Mouse (Mus musculus): ENCODE data around the gene Saxo2. TPM values are rescaled to one million over a fixed set of nuclear protein-coding genes. Genes with fewer than 3 reads are reported as not detected.

The Saxo2 gene
- polyA plus RNA-seq, 1 experiment from 2014 or later: 8.0 TPM

DNA sequence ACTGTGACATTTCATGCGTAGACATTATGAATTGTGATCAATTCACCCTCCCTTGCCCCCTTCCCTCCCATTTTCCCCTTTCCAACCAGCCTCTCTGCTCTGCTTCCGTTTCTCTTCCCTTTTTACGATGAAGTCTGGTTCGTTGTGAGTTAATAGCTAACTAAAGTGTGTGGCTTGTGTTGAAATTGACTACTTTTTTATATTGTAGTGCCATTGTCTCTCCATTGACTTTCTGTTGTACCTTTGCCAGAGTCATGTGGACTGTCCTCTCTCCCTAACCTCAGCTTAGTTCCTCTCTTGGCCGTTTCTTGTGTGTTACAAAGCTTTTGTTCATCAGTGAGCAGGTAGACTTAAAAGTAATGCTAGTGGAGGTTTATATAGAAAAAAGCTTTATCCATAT is 27.7 kb upstream of the Saxo2 start:
- no peaks in the 10 kb centered on the region for H3K9me3 ChIP-seq (replicated peaks; ENCODE audit: low read length)
- no peaks in the 10 kb centered on the region for H3K27me3 ChIP-seq (ENCODE audit: insufficient read depth, low read length)
- no peak for DNase-seq (ENCODE audit: low spot score)
- H3K9ac ChIP-seq (ENCODE audit: low read depth, low read length): no peak overlapping the region
- no peak overlapping the region for H3K4me3 ChIP-seq (replicated peaks; ENCODE audit: low read depth, low read length)
- no peak for TF ChIP-seq CTCF (IDR thresholded peaks at IDR 0.05; ENCODE audit: low read depth)
- no peak for ATAC-seq (replicated peaks; ENCODE audit: low FRiP score, low read depth)
- H3K36me3 ChIP-seq (ENCODE audit: insufficient read depth, low read length): peaks cover 9% of the 10 kb centered on the region; the same call in 1 of the 2 replicates
- H3K27ac ChIP-seq: no peak overlapping the region
- H3K4me2 ChIP-seq (ENCODE audit: low read length): no peak overlapping the region
- no peaks in the 10 kb centered on the region for H3K4me1 ChIP-seq (replicated peaks; ENCODE audit: insufficient read depth, low read length)
- 63% methylated on average over 5 of the region's 5 CpGs for WGBS

DNA sequence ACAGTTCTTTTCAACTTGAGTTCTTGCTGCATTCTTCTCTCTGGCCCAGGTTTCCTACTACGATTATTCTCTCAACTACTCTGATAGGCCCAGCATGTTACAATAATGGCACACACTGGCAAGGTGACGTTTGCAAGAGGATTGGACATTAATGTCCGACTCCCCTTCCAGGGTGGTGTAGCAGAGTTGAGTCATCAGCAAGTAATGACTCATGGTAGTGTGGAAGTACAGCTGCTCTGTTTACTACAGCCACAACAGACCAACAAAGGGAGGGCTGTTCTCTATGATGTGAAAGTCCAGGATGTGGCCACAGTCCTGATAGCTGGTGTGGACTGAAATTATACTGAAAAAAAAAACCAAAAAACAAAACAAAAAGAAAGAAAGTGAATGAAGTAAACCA is 16.3 kb upstream of the Saxo2 start:
- Histone ChIP-seq H3K27me3 (ENCODE audit: insufficient read depth, low read length) (no peaks in the 10 kb centered on the region), H3K27ac (no peak overlapping the region), H3K4me2 (ENCODE audit: low read length) (no peak overlapping the region), H3K9ac (ENCODE audit: low read depth, low read length) (no peak overlapping the region), H3K36me3 (ENCODE audit: insufficient read depth, low read length) (peaks cover 19% of the 10 kb centered on the region), H3K4me1 (replicated peaks; ENCODE audit: insufficient read depth, low read length) (no peaks in the 10 kb centered on the region), H3K4me3 (replicated peaks; ENCODE audit: low read depth, low read length) (no peak overlapping the region), H3K9me3 (replicated peaks; ENCODE audit: low read length) (no peaks in the 10 kb centered on the region)
- WGBS: 81% methylated on average over 3 of the region's 3 CpGs
- no peak for ATAC-seq (replicated peaks; ENCODE audit: low FRiP score, low read depth)
- TF ChIP-seq CTCF (IDR thresholded peaks at IDR 0.05; ENCODE audit: low read depth): no peak
- no peak for DNase-seq (ENCODE audit: low spot score)

DNA sequence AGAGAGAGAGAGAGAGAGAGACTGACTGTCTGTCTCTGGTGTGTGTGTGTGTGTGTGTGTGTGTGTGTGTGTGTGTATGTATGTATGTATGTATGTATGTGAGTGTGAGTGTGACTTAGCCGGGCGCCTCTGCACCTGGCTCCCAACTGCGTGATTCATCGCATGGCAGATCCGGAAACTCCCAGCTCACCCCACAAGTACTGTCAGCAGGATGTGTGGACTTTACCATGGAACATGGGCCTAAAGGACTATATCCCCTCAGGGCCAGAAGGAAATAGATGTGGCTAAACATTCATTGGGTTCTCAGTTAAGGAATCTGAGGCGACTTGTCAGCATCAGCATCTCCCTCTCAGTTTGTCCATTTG is 735 bp upstream of the Saxo2 start:
- WGBS: 9% methylated on average over 6 of the region's 6 CpGs
- Histone ChIP-seq H3K4me3 (replicated peaks; ENCODE audit: low read depth, low read length) (peak overlapping the region; percentile 78), H3K4me2 (ENCODE audit: low read length) (peak overlapping the region; percentile 73), H3K9ac (ENCODE audit: low read depth, low read length) (peak overlapping the region; percentile 66), H3K36me3 (ENCODE audit: insufficient read depth, low read length) (no peaks in the 10 kb centered on the region), H3K27ac (no peak overlapping the region), H3K4me1 (replicated peaks; ENCODE audit: insufficient read depth, low read length) (no peaks in the 10 kb centered on the region), H3K9me3 (replicated peaks; ENCODE audit: low read length) (no peaks in the 10 kb centered on the region), H3K27me3 (ENCODE audit: insufficient read depth, low read length) (no peaks in the 10 kb centered on the region)
- TF ChIP-seq CTCF (IDR thresholded peaks at IDR 0.05; ENCODE audit: low read depth): no peak
- ATAC-seq (replicated peaks; ENCODE audit: low FRiP score, low read depth) (peak; percentile 21; the same call in 1 of the 2 replicates), DNase-seq (ENCODE audit: low spot score) (peak; percentile 27)

DNA sequence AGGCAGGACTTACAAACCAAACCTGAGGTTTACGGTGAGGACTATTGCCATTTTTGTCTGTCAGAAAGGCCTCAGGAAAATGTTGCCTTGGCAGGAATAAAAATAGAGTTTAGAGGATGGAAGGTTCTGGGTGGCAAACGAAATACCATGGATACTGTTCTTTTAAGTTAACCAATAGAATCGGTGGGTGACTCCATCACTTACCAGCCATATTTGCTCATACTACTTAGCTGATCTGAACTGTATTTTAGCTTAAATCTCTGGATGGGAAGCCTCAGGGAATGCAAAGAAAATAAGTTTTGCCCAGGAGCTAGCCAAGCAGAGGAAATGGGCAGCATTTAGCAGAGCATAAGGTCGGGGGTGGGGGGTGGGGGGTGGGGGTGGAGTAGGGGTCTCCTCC is 419 bp downstream of the Saxo2 start:
- Histone ChIP-seq H3K9ac (ENCODE audit: low read depth, low read length) (peak overlapping the region; percentile 66), H3K36me3 (ENCODE audit: insufficient read depth, low read length) (no peaks in the 10 kb centered on the region), H3K4me1 (replicated peaks; ENCODE audit: insufficient read depth, low read length) (no peaks in the 10 kb centered on the region), H3K27me3 (ENCODE audit: insufficient read depth, low read length) (no peaks in the 10 kb centered on the region), H3K4me2 (ENCODE audit: low read length) (peak overlapping the region; percentile 73), H3K9me3 (replicated peaks; ENCODE audit: low read length) (no peaks in the 10 kb centered on the region), H3K27ac (no peak overlapping the region), H3K4me3 (replicated peaks; ENCODE audit: low read depth, low read length) (peak overlapping the region; percentile 78)
- no peak for TF ChIP-seq CTCF (IDR thresholded peaks at IDR 0.05; ENCODE audit: low read depth)
- ATAC-seq (replicated peaks; ENCODE audit: low FRiP score, low read depth) (no peak), DNase-seq (ENCODE audit: low spot score) (no peak)
- 31% methylated on average over 4 of the region's 4 CpGs for WGBS

DNA sequence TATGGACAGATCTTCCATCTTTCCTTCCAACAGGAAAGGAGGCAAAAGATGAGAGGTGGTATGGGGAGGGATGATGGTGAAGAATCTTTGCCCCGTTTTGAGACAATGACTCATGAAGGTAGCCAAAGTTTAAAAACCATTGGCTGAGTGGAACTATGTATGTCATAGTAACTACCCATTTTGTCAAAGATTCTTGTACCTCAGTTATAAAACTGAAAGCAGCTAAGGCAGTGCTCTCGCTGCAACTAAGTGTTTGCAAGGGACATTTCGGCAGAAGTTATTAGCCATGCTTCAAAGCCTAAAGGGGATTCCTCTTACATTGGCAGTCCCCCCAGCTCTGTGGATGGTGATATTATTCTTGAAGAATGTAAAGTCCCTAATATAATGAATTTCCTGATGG is 1.1 kb downstream of the Saxo2 start:
- DNase-seq (ENCODE audit: low spot score): no peak
- Histone ChIP-seq H3K36me3 (ENCODE audit: insufficient read depth, low read length) (no peaks in the 10 kb centered on the region), H3K4me2 (ENCODE audit: low read length) (no peak overlapping the region), H3K4me1 (replicated peaks; ENCODE audit: insufficient read depth, low read length) (no peaks in the 10 kb centered on the region), H3K9ac (ENCODE audit: low read depth, low read length) (no peak overlapping the region), H3K9me3 (replicated peaks; ENCODE audit: low read length) (no peaks in the 10 kb centered on the region), H3K27me3 (ENCODE audit: insufficient read depth, low read length) (no peaks in the 10 kb centered on the region), H3K27ac (no peak overlapping the region), H3K4me3 (replicated peaks; ENCODE audit: low read depth, low read length) (no peak overlapping the region)
- 88% methylated on average over 3 of the region's 3 CpGs for WGBS
- ATAC-seq (replicated peaks; ENCODE audit: low FRiP score, low read depth): no peak
- TF ChIP-seq CTCF (IDR thresholded peaks at IDR 0.05; ENCODE audit: low read depth): no peak

DNA sequence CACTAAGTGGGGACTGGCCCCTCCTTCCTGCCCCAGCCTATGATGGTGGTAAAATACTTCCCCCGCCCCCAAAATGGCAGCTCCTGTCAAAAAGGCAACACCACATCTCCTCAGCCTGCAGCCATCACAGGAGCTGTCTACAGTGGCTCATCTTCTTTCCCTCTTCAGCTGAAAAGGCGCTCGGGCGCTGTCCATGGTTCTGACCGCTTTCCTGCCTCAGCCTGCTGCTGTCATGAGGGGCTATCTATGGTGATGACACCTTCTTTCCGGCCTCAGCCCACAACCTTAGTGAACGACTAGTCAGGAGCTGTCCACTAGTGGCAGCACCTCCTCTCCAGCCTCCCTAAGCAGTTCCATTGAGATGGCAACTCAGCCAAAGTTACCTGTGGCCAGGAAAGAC is 23.0 kb downstream of the Saxo2 start:
- Histone ChIP-seq H3K4me3 (replicated peaks; ENCODE audit: low read depth, low read length) (no peak overlapping the region), H3K9ac (ENCODE audit: low read depth, low read length) (no peak overlapping the region), H3K27me3 (ENCODE audit: insufficient read depth, low read length) (no peaks in the 10 kb centered on the region), H3K36me3 (ENCODE audit: insufficient read depth, low read length) (no peaks in the 10 kb centered on the region), H3K4me1 (replicated peaks; ENCODE audit: insufficient read depth, low read length) (no peaks in the 10 kb centered on the region), H3K27ac (no peak overlapping the region), H3K9me3 (replicated peaks; ENCODE audit: low read length) (no peaks in the 10 kb centered on the region), H3K4me2 (ENCODE audit: low read length) (no peak overlapping the region)
- 14% methylated on average over 7 of the region's 7 CpGs for WGBS
- DNase-seq (ENCODE audit: low spot score) (peak; percentile 71), ATAC-seq (replicated peaks; ENCODE audit: low FRiP score, low read depth) (peak; percentile 33; the same call in 1 of the 2 replicates)
- no peak for TF ChIP-seq CTCF (IDR thresholded peaks at IDR 0.05; ENCODE audit: low read depth)

GRCm38 (mm10) chr7:82609629-82610028 is 38.7 kb downstream of the Saxo2 start:
- no peaks in the 10 kb centered on the region for H3K9me3 ChIP-seq (replicated peaks; ENCODE audit: low read length)
- H3K9ac ChIP-seq (ENCODE audit: low read depth, low read length): no peak overlapping the region
- TF ChIP-seq CTCF (IDR thresholded peaks at IDR 0.05; ENCODE audit: low read depth): peak; percentile 59; the same call in 1 of the 2 replicates
- WGBS: 68% methylated on average over 3 of the region's 3 CpGs
- no peak overlapping the region for H3K27ac ChIP-seq
- no peaks in the 10 kb centered on the region for H3K27me3 ChIP-seq (ENCODE audit: insufficient read depth, low read length)
- DNase-seq (ENCODE audit: low spot score) (peak; percentile 56), ATAC-seq (replicated peaks; ENCODE audit: low FRiP score, low read depth) (no peak)
- H3K4me1 ChIP-seq (replicated peaks; ENCODE audit: insufficient read depth, low read length): no peaks in the 10 kb centered on the region
- H3K4me3 ChIP-seq (replicated peaks; ENCODE audit: low read depth, low read length): no peak overlapping the region
- H3K36me3 ChIP-seq (ENCODE audit: insufficient read depth, low read length): no peaks in the 10 kb centered on the region
- no peak overlapping the region for H3K4me2 ChIP-seq (ENCODE audit: low read length)

Measured in kidney, postnatal 0 days (tissue).